Mouse (Mus musculus): ENCODE data around the gene Tnxb.

- no peak for TF ChIP-seq CTCF (IDR thresholded peaks at IDR 0.05; ENCODE audit: insufficient read depth, low read length)
- no peak for TF ChIP-seq POLR2A (IDR thresholded peaks at IDR 0.05; ENCODE audit: borderline replicate concordance, extremely low read depth, low read depth, low read length)
Observed at GRCm38 (mm10) chr17:34744206-34744605, 73.9 kb downstream of the Tnxb start.

Measured in lung, adult 2 months (tissue).